Mouse (Mus musculus): ENCODE measurements around the gene Ccdc74a.
"Not testable (repeated sequence)": the region's sequence is repeated elsewhere in the genome, so short reads cannot be mapped to it uniquely, and the experiment has no call there.

Gene Ccdc74a

DNA sequence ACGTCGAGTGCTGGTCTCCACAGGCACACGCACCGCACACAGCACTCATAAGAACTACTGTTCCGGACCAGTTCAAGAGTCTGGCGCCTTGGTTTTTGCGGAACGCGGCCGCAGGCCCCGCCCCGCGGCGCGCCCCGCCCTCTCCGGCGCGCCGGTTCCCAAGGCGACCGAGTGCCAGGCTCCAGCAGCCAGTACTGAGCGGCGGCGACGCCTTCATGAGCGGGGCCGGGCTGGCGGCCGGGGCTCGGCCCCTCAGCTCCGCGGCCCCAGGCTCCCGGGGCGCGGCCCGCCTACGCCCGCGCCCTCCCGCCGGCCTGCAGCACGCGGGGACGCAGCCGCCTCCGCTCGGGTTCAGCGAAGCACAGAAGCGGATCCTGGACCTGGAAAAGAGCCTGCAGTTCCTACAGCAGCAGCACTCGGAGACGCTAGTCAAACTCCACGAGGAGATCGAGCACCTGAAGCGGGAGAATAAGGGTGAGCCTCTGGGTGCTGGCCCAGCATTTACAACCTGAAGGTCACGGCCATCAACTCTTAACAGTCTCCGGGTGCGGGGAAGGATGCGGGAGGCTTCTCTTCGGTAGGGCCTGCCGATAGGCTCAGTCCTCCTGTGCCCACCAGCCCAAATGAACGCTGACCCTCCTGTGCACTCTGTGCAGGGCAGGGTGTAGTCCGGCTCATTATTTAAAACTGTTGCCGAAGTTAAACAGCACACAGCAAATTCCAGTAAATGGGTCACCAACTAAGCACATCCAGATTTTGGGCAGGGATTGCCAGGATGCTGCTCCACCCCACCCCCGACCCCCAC, at the start of gene Ccdc74a:
TSS of gene Ccdc74a (plus strand) at position 161 of the 805 bp plus-strand sequence.
- DNase-seq (ENCODE audit: low read depth, low spot score), result peak; percentile 89

DNA sequence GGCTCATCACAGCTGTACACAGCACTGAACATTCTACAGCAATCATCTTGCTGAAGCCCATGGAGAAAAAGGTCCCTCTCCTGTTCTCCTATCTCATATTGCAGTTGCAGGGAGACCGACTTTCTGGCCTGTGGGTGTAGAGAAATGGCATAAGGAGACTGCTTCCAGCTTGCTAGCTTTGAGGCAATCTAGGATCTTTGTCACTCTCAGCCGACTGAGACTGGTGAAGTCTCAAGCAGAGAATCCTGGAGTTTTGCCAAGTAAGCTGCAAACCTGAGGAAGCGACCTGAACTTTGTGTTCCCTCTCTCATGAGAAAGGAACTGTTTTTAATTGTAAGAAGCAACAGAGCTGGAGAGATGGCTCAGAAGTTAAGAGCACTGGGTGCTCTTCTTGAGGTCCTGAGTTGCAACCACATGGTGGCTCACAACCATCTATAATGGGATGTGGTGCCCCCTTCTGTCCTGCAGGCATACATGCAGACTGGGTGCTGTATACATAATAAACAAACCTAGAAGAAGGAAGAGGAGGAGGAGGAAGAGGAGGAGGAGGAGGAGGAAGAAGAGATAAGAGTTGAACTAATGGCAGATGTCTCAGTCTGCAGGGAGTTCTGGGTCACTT, 45.2 kb upstream of the Ccdc74a start:
- DNase-seq (ENCODE audit: low read depth, low spot score), result no peak

DNA sequence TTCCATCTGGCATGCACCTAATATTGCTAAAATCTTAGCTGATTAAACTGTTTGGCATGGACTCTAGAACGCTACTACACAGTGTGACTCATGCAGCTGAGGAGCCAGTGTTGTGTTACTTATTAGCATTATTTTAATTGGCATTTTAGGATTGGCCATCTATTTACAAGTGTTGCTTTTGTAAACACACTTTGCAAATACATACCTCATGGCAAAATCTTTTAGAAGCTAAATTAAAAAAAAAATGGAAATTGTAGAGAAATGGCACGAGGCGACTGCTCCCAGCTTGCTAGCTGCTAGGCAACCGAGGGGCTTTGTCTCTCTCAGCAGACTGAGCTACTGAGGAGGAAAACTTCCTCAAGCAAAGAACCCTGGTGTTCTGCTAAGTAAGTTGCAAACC, 41.3 kb upstream of the Ccdc74a start:
- DNase-seq (ENCODE audit: low read depth, low spot score), result no peak

DNA sequence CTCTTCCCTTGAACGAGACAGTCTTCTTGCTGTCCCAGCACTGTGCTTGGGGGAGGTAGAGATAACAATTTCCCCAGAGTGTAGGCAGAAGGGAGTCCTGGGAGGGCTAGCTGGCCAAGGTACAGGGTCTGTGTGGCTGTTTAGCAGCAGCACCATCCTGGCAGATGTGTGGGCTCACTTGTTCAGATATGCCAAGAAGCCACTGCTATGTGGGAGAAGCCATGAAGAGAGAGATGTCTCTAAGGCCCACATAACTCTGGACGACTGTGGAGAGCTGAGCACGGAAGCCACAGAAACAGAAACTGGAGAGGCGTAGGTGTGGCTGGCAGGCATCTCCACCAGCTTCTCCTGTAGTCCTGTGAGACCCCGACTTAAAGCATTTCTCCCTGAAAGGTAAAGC, 40.6 kb upstream of the Ccdc74a start:
- DNase-seq (ENCODE audit: low read depth, low spot score), result no peak

DNA sequence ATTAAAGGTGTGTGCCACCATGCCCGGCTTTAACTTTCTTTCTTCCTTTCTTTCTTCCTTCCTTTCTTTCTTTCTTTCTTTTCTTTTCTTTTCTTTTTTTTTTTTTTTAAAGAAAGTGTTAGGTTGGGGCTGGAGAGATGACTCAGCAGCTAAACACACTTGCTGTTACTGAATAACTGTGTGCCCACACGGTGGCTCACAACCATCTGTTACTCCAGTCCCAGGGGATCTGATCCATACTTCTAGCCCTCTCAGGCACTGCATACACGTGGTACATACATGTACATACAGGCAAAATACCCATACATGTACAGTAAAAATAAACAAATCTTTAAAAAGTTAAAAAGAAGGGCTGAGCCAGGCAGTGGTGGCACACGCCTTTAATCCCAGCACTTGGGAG, 34.9 kb upstream of the Ccdc74a start:
- DNase-seq (ENCODE audit: low read depth, low spot score), result no peak

DNA sequence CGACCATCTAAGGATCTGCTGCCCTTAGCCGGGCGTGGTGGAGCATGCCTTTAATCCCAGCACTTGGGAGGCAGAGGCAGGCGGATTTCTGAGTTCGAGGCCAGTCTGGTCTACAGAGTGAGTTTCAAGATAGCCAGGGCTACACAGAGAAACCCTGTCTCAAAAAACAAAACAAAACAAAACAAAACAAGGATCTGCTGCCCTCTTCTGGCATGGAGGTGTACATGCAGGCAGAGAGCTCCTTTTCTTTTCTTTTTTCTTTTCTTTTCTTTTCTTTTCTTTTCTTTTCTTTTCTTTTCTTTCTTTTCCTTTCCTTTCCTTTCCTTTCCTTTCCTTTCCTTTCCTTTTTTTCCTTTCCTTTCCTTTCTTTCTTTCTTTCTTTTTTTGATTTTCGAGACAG, 31.5 kb upstream of the Ccdc74a start:
- not testable (repeated sequence) for DNase-seq (ENCODE audit: low read depth, low spot score)

DNA sequence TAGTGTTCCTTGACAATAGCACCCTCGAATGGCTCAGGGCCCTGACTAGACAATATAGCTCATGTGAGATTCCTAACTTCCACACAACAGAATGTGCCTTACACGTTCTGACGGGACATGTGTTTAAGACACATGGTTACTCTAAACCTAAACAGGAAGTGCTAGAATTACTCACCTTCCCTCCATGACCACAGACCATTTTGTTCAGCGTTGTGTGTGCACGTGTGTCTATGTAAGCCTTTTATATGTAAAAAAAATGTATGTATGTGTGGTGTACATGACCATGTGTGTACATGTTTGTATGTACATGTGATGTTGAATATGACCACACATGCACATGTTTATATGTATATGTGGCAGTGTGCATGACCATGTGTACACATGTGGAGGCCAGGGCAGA, 30.1 kb upstream of the Ccdc74a start:
- no peak for DNase-seq (ENCODE audit: low read depth, low spot score)

DNA sequence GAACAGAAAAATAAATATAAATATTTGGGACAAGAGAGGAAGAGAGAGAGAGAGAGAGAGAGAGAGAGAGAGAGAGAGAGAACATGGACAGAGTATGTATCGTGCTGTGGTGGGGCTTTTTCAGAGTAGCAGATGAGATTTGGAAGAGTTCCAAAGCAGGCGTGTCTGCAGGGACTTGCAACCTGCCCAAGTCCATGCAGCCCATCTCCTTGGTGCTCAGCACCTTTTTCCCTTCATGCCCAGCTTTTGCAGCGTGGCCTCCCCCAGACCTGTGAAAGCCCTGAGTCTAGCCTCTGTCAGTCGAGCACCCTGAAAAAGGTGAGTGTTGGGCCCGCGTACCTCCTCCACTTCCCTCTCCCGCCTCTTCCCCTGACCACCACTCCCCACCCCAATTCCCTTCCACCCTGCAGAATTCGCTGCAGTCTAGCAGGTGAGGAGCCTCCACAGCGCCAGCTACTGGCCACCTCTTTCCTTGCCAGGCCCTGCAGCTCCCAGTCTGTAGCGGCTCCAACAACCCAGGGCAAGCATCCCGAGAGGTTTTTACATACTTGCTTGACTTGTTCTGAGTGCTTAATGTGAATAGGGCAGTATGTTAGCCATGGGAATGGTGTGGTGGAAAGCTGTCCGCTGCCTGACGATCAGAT, 28.2 kb upstream of the Ccdc74a start:
- peak; percentile 63 for DNase-seq (ENCODE audit: low read depth, low spot score)

DNA sequence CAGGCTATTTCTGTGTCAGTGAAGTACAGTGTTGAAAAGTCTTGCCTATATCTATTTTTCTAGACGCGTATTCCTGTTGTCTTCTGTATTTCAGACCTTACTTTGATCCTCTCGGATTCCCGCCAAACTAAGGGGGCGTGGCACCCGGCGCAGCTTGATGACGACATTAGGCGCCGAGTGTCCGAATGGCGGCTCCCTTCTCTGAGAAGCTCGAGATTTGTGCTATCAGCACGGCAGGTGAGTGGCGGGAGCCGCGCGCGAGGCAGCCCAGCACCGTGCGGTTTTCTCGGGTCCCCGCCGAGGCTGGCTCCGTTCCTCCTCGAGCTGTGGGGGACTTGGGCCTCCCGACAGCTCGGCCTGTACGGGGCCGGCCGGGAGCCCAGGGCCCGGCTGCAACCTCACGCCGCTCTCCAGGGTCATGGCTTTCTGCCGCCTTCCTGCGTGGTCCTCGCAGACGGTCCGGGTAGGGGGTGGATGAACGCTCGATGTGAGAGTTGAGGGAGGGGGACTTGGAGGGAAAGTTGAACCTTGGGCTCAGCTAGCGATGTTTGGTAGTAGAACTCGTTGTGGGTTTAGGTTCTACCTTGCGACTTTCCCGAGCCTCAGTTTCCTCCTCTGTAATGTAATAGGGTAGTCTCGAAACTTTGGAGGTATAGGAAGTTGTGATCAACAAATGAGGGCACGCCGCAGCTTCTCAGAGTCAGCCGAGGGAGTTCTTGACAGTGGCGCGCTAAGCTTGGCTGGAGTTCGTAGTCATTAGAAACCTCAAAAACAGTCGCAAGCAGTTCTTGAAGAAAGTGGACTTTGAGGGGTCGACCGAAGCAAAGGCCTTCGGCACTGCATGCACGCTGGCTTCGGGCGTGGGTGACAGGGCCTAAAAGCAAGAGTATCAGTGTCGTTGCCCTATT, 26.8 kb upstream of the Ccdc74a start, which contains the start of gene Smpd4:
TSS of gene Smpd4 (plus strand) at position 157 of the 908 bp plus-strand sequence.
- DNase-seq (ENCODE audit: low read depth, low spot score), result peak; percentile 93

DNA sequence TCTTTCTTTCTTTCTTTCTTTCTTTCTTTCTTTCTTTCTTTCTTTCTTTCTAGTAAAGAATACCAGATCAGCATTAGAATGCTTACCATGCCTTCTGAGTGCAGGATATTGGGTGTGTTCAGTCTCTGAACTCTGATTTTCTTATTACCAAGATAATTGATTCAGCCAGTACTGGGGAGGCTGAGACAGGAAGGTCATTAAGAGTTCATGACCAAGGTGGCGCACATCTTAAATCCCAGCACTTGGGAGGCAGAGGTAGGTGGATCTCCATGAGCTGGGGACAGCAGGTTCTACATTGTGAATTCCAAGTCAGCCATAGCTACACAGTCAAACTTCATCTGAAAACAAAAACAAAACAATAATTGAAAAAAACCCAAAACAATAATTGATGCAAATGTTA, 24.3 kb upstream of the Ccdc74a start:
- DNase-seq (ENCODE audit: low read depth, low spot score), result no peak

DNA sequence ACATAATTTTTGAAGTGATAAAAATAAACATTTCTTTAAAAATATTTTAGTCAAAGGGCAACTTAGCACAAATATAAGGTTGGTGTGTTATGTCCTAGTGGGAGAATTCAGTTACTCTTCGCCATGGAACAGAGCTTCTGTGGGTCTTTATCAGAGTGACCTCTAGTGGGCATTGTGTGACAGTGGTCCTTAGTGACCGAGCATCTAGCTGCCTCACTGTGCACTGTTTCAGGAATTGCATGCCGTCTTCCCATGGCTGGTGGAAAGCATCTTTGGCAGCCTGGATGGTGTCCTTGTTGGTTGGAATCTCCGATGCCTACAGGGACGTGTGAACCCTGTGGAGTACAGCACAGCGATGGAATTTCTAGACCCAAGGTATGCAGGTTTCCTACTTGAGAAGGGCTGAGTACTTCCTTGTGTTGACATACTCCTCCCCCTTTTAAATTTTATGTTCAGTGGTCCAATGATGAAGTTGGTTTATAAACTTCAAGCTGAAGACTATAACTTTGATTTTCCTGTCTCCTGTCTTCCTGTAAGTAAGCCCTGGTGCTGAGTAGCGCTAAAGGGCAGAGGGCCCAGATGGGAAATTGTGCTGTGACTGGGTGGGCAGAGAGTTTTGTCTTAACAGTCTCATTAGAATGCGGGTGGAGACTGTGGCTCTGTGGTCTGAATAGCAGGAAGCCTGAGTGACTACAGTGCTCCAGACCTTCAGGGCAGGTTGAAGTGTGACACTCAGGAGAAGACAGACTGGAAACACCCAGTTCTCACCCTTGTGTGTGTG, 20.6 kb upstream of the Ccdc74a start:
- DNase-seq (ENCODE audit: low read depth, low spot score), result peak; percentile 53

DNA sequence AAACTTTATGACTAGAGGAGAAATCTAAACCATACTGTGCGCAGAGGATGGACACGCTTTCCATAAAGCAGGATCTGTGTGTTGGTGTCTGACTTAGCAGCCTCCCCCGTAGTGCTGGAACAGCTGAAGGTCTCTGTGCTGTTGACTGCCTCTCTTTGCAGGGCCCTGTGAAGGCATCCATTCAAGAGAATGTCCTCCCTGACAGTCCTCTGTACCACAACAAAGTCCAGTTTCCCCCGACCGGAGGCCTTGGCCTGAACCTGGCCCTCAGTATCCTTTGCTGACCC, 20.1 kb upstream of the Ccdc74a start:
- DNase-seq (ENCODE audit: low read depth, low spot score), result no peak

DNA sequence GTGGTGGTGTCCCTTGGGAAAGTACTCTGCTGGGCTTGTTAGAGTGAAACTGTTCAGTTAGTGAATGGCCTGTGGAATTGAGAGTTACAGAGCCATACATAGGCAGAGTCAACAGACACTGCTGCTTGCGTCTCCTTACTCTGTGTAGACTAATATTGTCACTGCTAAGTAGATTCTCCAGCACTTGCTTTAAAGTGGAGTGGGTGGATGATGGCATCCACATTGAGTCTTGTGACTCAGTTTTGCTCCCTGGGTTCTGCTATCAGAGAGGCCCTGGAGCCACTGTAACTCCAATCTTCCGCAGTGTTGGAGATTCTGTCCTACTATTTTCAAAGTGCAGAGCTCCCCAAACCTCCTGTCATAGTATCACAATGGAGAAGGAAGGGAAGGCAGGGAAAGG, 13.7 kb upstream of the Ccdc74a start:
- no peak for DNase-seq (ENCODE audit: low read depth, low spot score)

DNA sequence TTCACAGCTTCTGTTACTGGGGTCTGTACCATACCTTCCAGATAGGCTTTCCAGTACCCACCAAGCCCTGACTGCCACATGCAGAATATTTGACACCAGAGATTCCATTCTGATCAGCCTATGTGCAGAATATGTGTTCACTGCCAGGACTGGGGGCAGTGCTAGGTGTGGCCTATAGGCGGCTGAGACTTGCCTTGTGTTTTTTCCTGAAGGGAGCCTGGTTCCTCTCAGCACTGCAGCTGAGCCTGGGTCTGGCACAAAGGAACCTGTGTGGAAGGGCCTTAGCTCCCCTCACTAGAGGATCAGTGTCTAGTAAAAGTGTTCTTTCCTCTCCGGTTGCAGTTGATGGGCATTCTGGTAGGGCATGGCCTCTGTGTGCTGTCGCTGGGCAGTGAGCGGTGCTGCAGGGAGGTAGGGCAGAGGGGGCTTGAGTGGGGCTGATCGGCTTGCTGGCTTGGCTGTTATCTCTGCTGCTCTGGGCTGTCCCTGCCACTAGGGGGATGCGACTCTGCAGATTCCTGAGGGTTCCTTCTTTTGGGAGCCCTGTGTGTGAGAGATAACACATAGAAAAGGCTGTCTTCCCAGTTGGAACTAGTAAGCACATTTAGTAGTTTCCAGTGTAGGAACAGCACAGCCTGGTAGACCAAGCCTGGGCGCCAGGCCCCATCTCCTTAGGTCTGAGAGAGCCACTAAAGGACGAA, 12.6 kb upstream of the Ccdc74a start:
- no peak for DNase-seq (ENCODE audit: low read depth, low spot score)

DNA sequence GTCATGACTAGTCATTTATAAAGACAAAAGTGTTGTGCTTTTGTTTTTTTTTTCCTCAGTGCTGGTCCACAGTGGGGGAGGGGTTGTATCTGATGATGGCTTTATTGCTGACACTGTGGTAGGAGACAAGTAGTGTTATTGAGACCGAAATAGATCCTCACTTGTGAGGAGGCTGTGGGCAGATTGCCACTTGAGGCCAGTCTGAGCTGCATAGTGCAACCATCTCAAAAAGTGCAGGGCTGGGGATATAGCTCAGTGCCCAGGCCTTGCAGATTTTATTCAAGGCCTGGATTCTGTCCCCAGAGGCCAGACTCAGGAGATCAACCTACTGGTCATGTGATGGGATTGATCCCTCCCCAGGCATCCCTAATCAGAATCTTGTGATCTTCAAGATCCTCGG, 9.4 kb upstream of the Ccdc74a start:
- no peak for DNase-seq (ENCODE audit: low read depth, low spot score)

DNA sequence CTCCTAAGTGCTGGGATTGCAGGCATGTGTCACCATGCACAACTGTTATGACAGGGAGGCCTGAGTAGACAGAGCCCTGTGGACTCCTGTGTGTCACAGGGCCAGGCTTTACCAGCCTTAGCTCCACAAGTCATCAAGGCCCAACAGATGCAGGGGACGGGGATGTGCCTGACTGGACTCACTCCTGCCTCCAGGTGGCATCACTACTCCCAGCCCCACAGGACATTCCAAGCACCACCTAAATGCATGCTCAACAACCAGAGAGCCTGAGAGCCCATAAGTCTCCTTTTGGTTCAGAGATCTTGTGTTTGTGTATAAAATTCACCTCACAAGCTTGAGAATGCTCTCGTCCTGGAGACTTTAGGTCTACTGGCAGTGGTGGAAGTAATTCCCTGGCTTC, 8.7 kb upstream of the Ccdc74a start:
- DNase-seq (ENCODE audit: low read depth, low spot score), result no peak

DNA sequence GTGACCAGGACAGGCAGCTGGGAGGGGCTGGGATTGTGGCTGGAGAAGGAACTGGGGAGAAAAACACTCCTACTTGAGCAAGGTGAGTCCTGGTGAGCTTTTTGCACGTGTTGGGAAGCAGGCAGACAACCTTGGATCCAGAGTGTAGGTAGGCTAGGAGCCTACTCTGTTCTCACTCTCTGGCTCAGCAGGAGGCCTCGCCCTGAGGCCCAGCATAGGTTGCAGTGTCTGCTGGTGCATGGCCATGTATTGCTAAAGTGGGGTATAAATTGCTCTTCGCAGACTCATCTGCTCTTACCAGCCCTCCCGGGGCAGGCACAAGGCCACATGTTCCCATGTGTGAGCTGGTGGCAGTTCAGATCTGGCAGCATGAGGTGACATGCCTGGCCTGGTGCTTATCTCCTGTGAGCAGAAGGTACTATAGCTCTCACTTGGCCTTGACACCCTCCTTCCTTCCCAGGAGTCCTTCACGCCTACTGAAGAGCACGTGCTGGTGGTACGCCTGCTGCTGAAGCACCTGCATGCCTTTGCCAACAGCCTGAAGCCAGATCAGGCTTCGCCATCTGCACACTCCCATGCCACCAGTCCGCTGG, 8.1 kb upstream of the Ccdc74a start:
- DNase-seq (ENCODE audit: low read depth, low spot score), result no peak

DNA sequence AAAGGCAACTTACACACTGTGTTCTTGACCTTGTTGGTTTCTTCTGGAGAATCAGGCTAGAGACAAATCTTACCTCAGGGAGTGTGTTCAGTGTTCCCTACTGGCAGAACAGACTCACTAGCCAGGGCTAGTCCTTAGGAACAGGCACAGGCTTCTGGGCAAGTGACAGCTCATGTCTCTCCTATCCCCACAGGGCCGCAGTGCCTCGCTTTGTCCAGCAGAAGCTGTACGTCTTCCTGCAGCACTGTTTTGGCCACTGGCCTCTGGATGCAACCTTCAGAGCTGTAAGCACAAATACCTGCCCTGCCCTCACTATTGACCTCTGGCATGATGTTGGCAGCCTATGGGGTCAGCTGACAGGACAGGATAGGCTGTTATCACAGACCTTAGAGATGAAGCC, 7.2 kb upstream of the Ccdc74a start:
- DNase-seq (ENCODE audit: low read depth, low spot score), result no peak

DNA sequence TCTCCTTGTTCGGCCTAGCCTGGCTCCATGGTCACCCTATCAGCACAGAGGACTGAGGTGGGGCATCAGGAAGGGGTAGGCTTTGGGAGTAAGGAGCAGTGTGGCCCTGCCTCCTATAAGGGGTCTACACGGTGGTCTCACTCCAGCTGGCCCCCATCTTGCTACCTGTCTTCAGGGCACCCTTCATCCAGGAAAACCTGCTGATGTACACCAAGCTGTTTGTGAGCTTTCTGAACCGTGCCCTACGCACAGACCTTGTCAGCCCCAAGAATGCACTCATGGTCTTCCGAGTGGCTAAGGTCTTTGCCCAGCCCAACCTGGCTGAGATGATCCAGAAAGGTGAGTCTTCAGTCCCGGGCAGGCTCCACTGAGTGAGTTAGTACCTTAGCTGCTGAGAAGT, 6.3 kb upstream of the Ccdc74a start:
- no peak for DNase-seq (ENCODE audit: low read depth, low spot score)

DNA sequence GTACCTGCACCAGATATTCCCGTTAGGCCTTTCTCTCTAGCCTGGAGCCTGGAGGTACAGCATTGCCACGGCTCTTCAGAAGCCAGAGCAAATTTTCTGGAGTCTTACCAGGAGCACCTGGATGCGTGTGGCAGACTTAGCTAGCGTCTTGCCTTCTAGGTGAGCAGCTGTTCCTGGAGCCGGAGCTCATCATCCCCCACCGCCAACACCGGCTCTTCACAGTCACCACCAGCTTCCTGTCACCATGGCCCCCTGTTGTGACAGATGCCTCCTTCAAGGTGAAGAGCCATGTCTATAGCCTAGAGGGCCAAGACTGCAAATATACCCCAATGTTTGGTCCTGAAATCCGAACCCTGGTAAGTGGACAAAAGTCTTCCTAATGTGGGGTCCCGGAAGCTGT, 5.6 kb upstream of the Ccdc74a start:
- no peak for DNase-seq (ENCODE audit: low read depth, low spot score)
